Comparison of ENCODE assay signal across 23 mouse cellular contexts in genomic region chr11:54018893-54019732, GRCm38 (mm10). TPM values are rescaled to one million over a fixed set of nuclear protein-coding genes. Genes with fewer than 3 reads are reported as not detected.
DNase-seq lines count a peak whose midpoint lies in the region; ATAC-seq and TF ChIP-seq lines count a peak whose summit lies in the region.
"Had no signal": no experiment of that assay in that cellular context is flagged by ENCODE, and none has a peak within 500 bp of the region (broad histone marks: within the 10 kb centered on the region; RNA-seq: fewer than 3 reads in every experiment).

No protein-coding gene starts in this region.

- no peaks in the 10 kb centered on the region for H3K9me3 ChIP-seq in megakaryocyte, embryonic 14.5 days
- no peaks in the 10 kb centered on the region for H3K9me3 ChIP-seq in liver, embryonic 14.5 days (ENCODE audit: control insufficient read depth, low read length)
- H3K9me3 ChIP-seq: forebrain, embryonic 12.5 days; G1E; heart, embryonic 15.5 days; limb, embryonic 15.5 days; midbrain, embryonic 12.5 days; neural tube, embryonic 12.5 days had no signal

- peak overlapping the region; percentile 52 for H3K4me3 ChIP-seq in megakaryocyte, embryonic 14.5 days (replicated peaks)
- H3K4me3 ChIP-seq in liver, embryonic 14.5 days (ENCODE audit: insufficient read depth in 1 of 2, low read depth in 2 of 2, low read length in 2 of 2): no peak overlapping the region
- no peak overlapping the region for H3K4me3 ChIP-seq in thymus, adult 2 months (ENCODE audit: control insufficient read depth, insufficient read depth, low read length)
- H3K4me3 ChIP-seq: forebrain, embryonic 12.5 days; heart, embryonic 15.5 days; limb, embryonic 15.5 days; midbrain, embryonic 12.5 days; neural tube, embryonic 12.5 days had no signal

- peaks cover 14% of the 10 kb centered on the region; the same call in 1 of the 2 replicates for H3K4me1 ChIP-seq in megakaryocyte, embryonic 14.5 days
- peaks cover 18 to 22% of the 10 kb centered on the region in 2 experiments for H3K4me1 ChIP-seq in liver, embryonic 14.5 days (replicated peaks; ENCODE audit: control insufficient read depth in 2 of 2, insufficient read depth in 2 of 2, low read length in 1 of 2)
- no peaks in the 10 kb centered on the region for H3K4me1 ChIP-seq in thymus, adult 2 months (replicated peaks; ENCODE audit: control insufficient read depth, insufficient read depth, low read length)
- H3K4me1 ChIP-seq: forebrain, embryonic 12.5 days; heart, embryonic 15.5 days; limb, embryonic 15.5 days; midbrain, embryonic 12.5 days; neural tube, embryonic 12.5 days had no signal

- no peak for TF ChIP-seq EP300 in liver, embryonic 14.5 days (IDR thresholded peaks at IDR 0.05; ENCODE audit: low read depth)

- WGBS in liver, embryonic 14.5 days (ENCODE audit: insufficient replicate concordance): 87% methylated on average over 3 of the region's 3 CpGs
- WGBS in thymus, adult 2 months: 96% methylated on average over 3 of the region's 3 CpGs

- no peak for TF ChIP-seq POLR2A in thymus, adult 2 months (IDR thresholded peaks at IDR 0.05; ENCODE audit: control insufficient read depth, extremely low read depth, insufficient read depth, low read length, poor library complexity)

- TF ChIP-seq CTCF in liver, embryonic 14.5 days (IDR thresholded peaks at IDR 0.05; ENCODE audit: low read depth): no peak
- no peak for TF ChIP-seq CTCF in thymus, adult 2 months (IDR thresholded peaks at IDR 0.05; ENCODE audit: borderline replicate concordance, control insufficient read depth, extremely low read depth, insufficient read depth, low read length, poor library complexity)

- H3K9ac ChIP-seq in liver, embryonic 14.5 days (replicated peaks): no peak overlapping the region
- H3K9ac ChIP-seq: forebrain, embryonic 12.5 days; heart, embryonic 15.5 days; limb, embryonic 15.5 days; midbrain, embryonic 12.5 days; neural tube, embryonic 12.5 days had no signal

- H3K27me3 ChIP-seq in megakaryocyte, embryonic 14.5 days (replicated peaks): peaks cover 25% of the 10 kb centered on the region
- H3K27me3 ChIP-seq in liver, embryonic 14.5 days (ENCODE audit: control insufficient read depth, insufficient read depth, low read length): no peaks in the 10 kb centered on the region
- no peaks in the 10 kb centered on the region for H3K27me3 ChIP-seq in thymus, adult 2 months (ENCODE audit: control insufficient read depth, insufficient read depth, low read length)
- H3K27me3 ChIP-seq: forebrain, embryonic 12.5 days; heart, embryonic 15.5 days; limb, embryonic 15.5 days; midbrain, embryonic 12.5 days; neural tube, embryonic 12.5 days had no signal

- ATAC-seq in megakaryocyte, adult 5-6 weeks (ENCODE audit: poor library complexity, severe bottlenecking): no peak
- ATAC-seq in liver, embryonic 14.5 days (ENCODE audit: insufficient read depth): peak; percentile 30
- ATAC-seq in erythroid progenitor cell, adult 5-6 weeks (replicated peaks; ENCODE audit: low FRiP score, poor library complexity, severe bottlenecking): no peak
- ATAC-seq: hindbrain, embryonic 16.5 days; intestine, postnatal 0 days had no signal

- DNase-seq in NIH3T3 (ENCODE audit: low read depth): peak; percentile 48
- DNase-seq in liver, embryonic 14.5 days (ENCODE audit: low read depth in 3 of 3, low spot score in 3 of 3): no peak
- DNase-seq in thymus, postnatal 4 days: no peak
- no peak for DNase-seq in thymus, adult 2 months
- DNase-seq: adrenal gland, postnatal 36 days; cerebellum, adult 11-12 months; cerebellum, postnatal 25 days; embryo, embryonic 11 days; gastrocnemius, postnatal 10 days; heart, adult 18-20 months; lung, postnatal 14 days had no signal

- H3K36me3 ChIP-seq in megakaryocyte, embryonic 14.5 days (replicated peaks; ENCODE audit: low read length): no peaks in the 10 kb centered on the region
- H3K36me3 ChIP-seq in liver, embryonic 14.5 days (replicated peaks; ENCODE audit: control insufficient read depth, insufficient read depth, low read depth): peaks cover 57% of the 10 kb centered on the region
- no peaks in the 10 kb centered on the region for H3K36me3 ChIP-seq in thymus, adult 2 months (ENCODE audit: control insufficient read depth, insufficient read depth, low read length)
- H3K36me3 ChIP-seq: forebrain, embryonic 12.5 days; G1E; heart, embryonic 15.5 days; limb, embryonic 15.5 days; midbrain, embryonic 12.5 days; neural tube, embryonic 12.5 days had no signal

- no peak overlapping the region for H3K4me2 ChIP-seq in liver, embryonic 14.5 days (ENCODE audit: low read depth)
- H3K4me2 ChIP-seq: forebrain, embryonic 12.5 days; heart, embryonic 15.5 days; limb, embryonic 15.5 days; midbrain, embryonic 12.5 days; neural tube, embryonic 12.5 days had no signal

- H3K27ac ChIP-seq in liver, embryonic 14.5 days: no peak overlapping the region
- no peak overlapping the region for H3K27ac ChIP-seq in thymus, adult 2 months (ENCODE audit: control insufficient read depth, insufficient read depth, low read length)
- H3K27ac ChIP-seq: forebrain, embryonic 12.5 days; heart, embryonic 15.5 days; limb, embryonic 15.5 days; midbrain, embryonic 12.5 days; neural tube, embryonic 12.5 days had no signal

RNA-seq across cellular contexts. Expression of gene Slc22a4, which starts 8.8 kb away (rescaled TPM):
- 0.04 and 5.0 TPM in 2 replicates for polyA plus RNA-seq in megakaryocyte, embryonic 14.5 days (2012; ENCODE audit: insufficient read depth, low replicate concordance)
- total RNA-seq in megakaryocyte, adult 5-6 weeks (2015): 6.8 and 11.0 TPM in 2 replicates
- total RNA-seq in megakaryocyte, adult 5-6 weeks (2017): 8.0 and 8.5 TPM in 2 replicates
- polyA plus RNA-seq in liver, embryonic 14.5 days (2012; rRNA removed): 21.1 and 24.4 TPM in 2 replicates
- polyA plus RNA-seq in liver, embryonic 14.5 days (2014; fragmentation: Nextera tagmentation; extraction: Ambion mirVana): 34.0 and 35.6 TPM in 2 replicates
- total RNA-seq in erythroid progenitor cell, adult 5-6 weeks (2015; ENCODE audit: low replicate concordance): 82.9 and 109 TPM in 2 replicates
- total RNA-seq in erythroid progenitor cell, adult 5-6 weeks (2017; ENCODE audit: low replicate concordance): 115 and 153 TPM in 2 replicates
- 1.2 and 1.6 TPM in 2 replicates for polyA plus RNA-seq in thymus, adult 2 months (2012; rRNA removed)
- total RNA-seq: G1E had no signal
- polyA plus RNA-seq: G1E had no signal

RNA-seq across cellular contexts. Expression of gene Slc22a21, which starts 39.0 kb away (rescaled TPM):
- 0.29 TPM in 1 of 2 replicates, not detected in the other for polyA plus RNA-seq in megakaryocyte, embryonic 14.5 days (2012; ENCODE audit: insufficient read depth, low replicate concordance)
- total RNA-seq in megakaryocyte, adult 5-6 weeks (2015): 1.3 and 1.5 TPM in 2 replicates
- 0.44 and 0.77 TPM in 2 replicates for total RNA-seq in megakaryocyte, adult 5-6 weeks (2017)
- polyA plus RNA-seq in liver, embryonic 14.5 days (2012; rRNA removed): 2.0 and 2.8 TPM in 2 replicates
- polyA plus RNA-seq in liver, embryonic 14.5 days (2014; fragmentation: Nextera tagmentation; extraction: Ambion mirVana): 1.3 and 1.7 TPM in 2 replicates
- 4.7 and 7.5 TPM in 2 replicates for total RNA-seq in erythroid progenitor cell, adult 5-6 weeks (2015; ENCODE audit: low replicate concordance)
- 4.2 and 11.9 TPM in 2 replicates for total RNA-seq in erythroid progenitor cell, adult 5-6 weeks (2017; ENCODE audit: low replicate concordance)
- polyA plus RNA-seq in thymus, adult 2 months (2012; rRNA removed): 0.87 and 1.3 TPM in 2 replicates
- total RNA-seq: G1E had no signal
- polyA plus RNA-seq: G1E had no signal

RNA-seq across cellular contexts. Expression of gene Pdlim4, which starts 49.7 kb away (rescaled TPM):
- 14.3 TPM in 1 of 2 replicates, not detected in the other for polyA plus RNA-seq in megakaryocyte, embryonic 14.5 days (2012; ENCODE audit: insufficient read depth, low replicate concordance)
- 0.33 and 0.82 TPM in 2 replicates for total RNA-seq in megakaryocyte, adult 5-6 weeks (2015)
- total RNA-seq in megakaryocyte, adult 5-6 weeks (2017): 0.77 and 3.9 TPM in 2 replicates
- 2.4 and 2.8 TPM in 2 replicates for polyA plus RNA-seq in liver, embryonic 14.5 days (2012; rRNA removed)
- polyA plus RNA-seq in liver, embryonic 14.5 days (2014; fragmentation: Nextera tagmentation; extraction: Ambion mirVana): 2.1 and 2.8 TPM in 2 replicates
- not detected in 2 replicates for total RNA-seq in erythroid progenitor cell, adult 5-6 weeks (2015; ENCODE audit: low replicate concordance)
- total RNA-seq in erythroid progenitor cell, adult 5-6 weeks (2017; ENCODE audit: low replicate concordance): not detected in 2 replicates
- 51.8 and 62.0 TPM in 2 replicates for polyA plus RNA-seq in thymus, adult 2 months (2012; rRNA removed)
- total RNA-seq: hematopoietic stem cell, adult 5-6 weeks had no signal
- polyA plus RNA-seq: G1E had no signal
